Mouse (Mus musculus): ENCODE measurements around the gene Sgo2a. TPM values are rescaled to one million over a fixed set of nuclear protein-coding genes. Genes with fewer than 3 reads are reported as not detected.
"Not testable (repeated sequence)": the region's sequence is repeated elsewhere in the genome, so short reads cannot be mapped to it uniquely, and the experiment has no call there.

Sgo2a gene
- polyA plus RNA-seq, 1 experiment = 0.56 TPM

DNA sequence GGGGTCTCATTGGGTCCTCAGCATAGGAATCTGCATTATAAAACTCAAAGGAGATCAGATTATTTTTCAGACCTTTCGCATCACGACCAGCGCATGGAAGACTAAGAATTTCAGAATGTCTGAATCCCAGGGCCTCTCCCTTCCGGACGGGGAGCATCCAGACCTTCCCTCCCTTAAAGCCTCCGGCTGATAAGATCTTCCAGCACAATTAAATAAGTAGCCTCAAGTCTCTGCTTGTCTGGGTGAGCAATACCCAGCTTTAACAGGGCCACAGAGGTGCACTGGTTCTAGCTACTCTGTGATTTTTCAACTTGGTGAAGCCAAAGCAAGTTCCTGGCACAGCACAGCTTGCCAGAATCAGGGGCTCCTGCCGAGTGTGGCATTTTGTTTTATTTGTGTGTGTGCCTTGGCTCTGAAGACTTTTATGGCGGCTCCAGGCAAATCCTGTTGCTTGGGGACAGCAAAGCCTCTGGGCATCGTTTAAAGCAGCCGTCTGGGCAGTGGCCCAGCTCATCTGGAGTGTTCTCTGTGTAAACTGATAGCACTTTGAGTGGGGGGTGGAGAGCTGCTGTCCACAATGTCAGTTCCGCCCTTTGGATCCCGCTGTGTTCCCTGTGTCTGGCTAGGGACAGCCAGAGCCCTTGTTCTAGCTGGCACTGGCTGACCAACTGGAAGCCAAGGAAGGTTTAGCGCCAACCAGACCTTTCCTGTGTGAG, 34.5 kb downstream of the Sgo2a start:
- DNase-seq (ENCODE audit: extremely low spot score in 1 of 2, low spot score in 1 of 2) = peak; percentile 24 to 45

DNA sequence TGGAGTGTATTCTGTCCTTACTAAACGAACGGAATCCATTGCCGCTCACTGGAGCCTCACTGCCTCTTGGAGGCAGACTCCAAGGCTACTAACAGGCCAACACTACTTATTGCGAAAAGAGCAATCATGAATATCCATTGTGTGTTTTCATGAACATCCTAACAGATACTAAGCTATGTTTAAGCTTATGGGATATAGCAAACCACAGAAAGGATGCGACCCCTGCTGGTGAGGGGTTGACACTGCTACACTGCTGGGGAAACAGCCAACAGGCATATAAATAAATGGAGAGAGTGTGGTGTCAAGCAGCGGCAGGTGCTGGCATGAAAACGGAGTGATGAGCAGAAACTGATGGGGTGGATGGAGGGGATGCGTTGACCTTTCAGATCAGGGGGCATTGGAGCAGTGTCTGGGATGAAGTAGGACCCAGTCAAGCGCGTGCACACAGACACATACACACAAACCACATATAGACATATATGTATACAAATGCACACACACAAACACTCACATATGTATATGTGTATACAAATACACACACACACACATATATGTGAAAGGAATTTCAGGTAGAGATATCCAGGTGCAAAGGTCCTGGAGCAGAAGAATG, 35.5 kb downstream of the Sgo2a start:
- peak in 1 of 2 experiments; percentile 59 for DNase-seq (ENCODE audit: extremely low spot score in 1 of 2, low spot score in 1 of 2)

- not testable (repeated sequence) for DNase-seq (ENCODE audit: extremely low spot score in 1 of 2, low spot score in 1 of 2)
Measured at GRCm38 (mm10) chr1:58037306-58037705, 41.5 kb downstream of the Sgo2a start.

- no peak for DNase-seq (ENCODE audit: extremely low spot score in 1 of 2, low spot score in 1 of 2)
Measured at GRCm38 (mm10) chr1:58045076-58045475, 49.3 kb downstream of the Sgo2a start.

DNA sequence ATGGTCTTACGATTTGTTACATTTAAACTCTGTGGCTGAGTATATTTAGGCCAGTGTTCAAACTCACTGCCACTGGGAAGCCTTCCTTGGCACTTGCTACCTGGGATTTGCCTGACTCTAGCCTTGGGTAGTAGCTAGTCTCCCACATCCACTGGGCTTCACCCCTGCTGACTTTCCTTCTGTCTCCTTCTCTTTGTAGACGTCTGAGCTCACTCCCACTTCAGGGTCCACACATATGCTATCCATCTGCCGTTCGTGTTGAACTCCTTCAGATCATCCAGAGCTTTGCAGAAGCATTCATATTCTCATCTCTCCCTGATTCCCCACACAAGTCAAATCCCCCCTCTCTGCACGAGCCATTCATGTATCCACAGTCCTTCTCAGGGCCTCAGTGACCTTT, 49.8 kb downstream of the Sgo2a start:
- peak; percentile 13 to 42 for DNase-seq (ENCODE audit: extremely low spot score in 1 of 2, low spot score in 1 of 2)

DNA sequence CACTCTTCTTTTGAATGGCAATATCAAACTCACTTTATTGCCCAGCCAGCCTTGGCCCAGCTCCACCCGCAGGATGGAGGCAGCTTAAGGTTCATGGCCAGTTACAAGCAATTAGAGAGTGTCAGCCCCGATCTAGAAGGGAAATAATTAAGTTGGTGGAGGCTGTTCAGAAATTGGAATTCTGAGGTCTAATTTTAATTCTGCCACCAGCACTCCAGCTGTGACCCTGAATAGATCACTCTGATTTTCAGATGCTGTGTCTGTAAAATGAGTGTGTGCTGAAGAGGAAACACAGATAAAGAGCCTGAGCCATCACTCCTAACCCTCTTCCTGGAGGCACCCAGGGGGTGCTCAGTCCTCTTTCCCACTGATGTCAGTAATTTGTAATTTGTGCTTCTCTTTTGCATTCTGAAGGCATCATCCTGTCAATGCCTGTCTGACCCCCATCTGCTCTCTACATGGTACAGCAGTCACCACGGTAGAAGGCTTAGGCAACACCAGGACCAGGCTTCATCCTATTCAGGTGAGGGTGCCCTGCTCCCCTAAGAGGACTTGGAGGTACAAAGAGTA, 51.0 kb downstream of the Sgo2a start:
- DNase-seq (ENCODE audit: extremely low spot score in 1 of 2, low spot score in 1 of 2) = no peak

GRCm38 (mm10) chr1:58049126-58049525, 53.4 kb downstream of the Sgo2a start:
- no peak for DNase-seq (ENCODE audit: extremely low spot score in 1 of 2, low spot score in 1 of 2)

- DNase-seq (ENCODE audit: extremely low spot score in 1 of 2, low spot score in 1 of 2) = no peak
Measured at GRCm38 (mm10) chr1:58055598-58055997, 59.8 kb downstream of the Sgo2a start.

DNA sequence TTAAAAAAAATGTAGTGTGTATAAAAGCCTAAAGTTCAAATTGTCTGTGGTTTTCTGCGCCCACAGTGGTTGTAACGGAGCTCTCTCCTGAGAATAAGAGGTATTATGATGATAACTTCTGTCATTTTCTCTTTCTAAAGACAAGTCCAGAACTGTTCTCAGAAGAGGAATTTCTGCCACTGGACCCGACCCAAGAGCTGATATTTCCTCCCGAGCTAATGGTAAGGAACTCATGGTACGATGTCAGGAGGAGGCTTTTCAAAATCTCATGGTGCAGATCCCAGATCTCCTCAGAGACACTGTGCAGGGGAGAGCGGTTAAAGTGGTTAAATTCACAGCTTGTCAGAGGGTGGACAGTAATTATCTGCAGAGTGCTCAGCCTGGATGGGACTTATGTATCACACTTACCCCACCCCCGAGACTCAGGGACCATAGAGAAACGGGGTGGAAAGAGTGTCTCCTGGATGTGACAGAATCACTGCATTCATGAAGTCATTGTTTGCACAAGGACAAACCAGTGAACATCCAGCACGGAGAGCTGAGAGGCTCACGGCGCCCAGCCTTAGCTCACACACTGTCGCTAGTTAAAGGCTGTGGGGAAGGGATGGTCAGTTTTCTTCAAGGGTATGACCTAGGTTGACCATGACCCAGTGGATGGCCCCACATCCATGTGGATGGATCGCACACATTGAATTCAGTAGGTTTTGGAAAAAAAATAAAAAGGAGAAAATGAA, 60.5 kb downstream of the Sgo2a start:
- no peak for DNase-seq (ENCODE audit: extremely low spot score in 1 of 2, low spot score in 1 of 2)

GRCm38 (mm10) chr1:58056939-58057338, 61.2 kb downstream of the Sgo2a start:
- DNase-seq (ENCODE audit: extremely low spot score in 1 of 2, low spot score in 1 of 2) = no peak

GRCm38 (mm10) chr1:58058846-58059245, 63.1 kb downstream of the Sgo2a start:
- DNase-seq (ENCODE audit: extremely low spot score in 1 of 2, low spot score in 1 of 2) = no peak

- DNase-seq (ENCODE audit: extremely low spot score in 1 of 2, low spot score in 1 of 2) = no peak
Measured at GRCm38 (mm10) chr1:58062131-58062530, 66.4 kb downstream of the Sgo2a start.

DNA sequence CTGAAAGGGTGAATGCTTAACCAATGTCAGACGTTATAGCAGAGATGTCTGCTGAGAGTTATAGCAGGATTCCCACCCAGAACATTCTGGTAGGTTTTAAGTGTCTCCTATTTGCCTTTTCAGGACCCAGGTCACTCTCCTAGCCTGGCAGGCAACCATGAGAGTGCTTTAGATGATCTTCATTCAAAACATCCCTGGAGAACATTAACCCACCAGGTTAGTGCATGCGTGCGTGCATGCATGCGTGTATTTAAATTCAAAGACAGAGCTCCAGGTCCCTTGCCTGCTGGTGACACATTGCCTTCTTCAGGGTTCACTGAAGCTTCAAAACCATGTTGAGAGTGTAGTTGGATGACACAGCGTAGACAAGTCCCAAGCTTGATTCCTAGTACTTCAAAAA, 69.4 kb downstream of the Sgo2a start:
- no peak for DNase-seq (ENCODE audit: extremely low spot score in 1 of 2, low spot score in 1 of 2)

- DNase-seq (ENCODE audit: extremely low spot score in 1 of 2, low spot score in 1 of 2) = no peak
Measured at GRCm38 (mm10) chr1:58065606-58066005, 69.8 kb downstream of the Sgo2a start.

DNA sequence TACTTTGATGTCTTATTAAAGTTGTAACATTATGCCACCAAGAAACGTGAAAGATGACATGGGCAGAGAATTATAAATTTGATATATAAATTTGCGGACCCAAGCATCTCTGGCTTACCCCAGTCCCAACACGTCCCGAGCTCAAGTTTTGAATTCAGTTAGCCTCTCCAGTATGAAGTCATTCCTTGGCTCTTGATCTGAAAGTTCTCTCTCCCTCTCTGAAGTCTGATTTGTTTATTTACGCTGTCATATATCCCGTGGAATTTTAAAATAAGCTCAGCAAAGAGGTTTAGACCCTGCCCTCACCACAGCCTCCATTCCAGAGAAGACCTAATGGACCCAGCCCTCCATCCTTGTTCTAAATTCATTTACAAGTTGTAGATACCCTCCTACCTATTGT, 73.4 kb downstream of the Sgo2a start:
- no peak for DNase-seq (ENCODE audit: extremely low spot score in 1 of 2, low spot score in 1 of 2)

DNA sequence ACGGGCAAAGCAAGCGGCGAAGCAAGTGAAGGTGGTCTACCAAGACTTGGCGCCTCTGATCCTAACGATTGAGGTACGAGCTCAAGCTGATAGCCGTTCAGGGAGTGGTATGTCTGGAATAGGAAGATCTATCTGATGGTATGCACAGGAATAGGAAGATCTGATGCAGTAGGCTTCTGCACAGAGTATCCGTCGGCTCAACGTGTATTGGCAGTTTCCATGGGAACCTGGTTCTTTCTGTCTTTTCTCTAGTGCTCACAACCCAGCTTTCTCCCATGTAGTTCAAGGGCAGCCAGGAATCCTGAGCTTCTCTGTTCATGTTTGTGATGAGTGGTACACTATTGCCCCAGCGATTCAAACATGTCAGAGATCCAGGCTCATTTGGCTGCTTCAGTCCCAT, 74.3 kb downstream of the Sgo2a start:
- DNase-seq (ENCODE audit: extremely low spot score in 1 of 2, low spot score in 1 of 2) = peak in 1 of 2 experiments; percentile 15

DNA sequence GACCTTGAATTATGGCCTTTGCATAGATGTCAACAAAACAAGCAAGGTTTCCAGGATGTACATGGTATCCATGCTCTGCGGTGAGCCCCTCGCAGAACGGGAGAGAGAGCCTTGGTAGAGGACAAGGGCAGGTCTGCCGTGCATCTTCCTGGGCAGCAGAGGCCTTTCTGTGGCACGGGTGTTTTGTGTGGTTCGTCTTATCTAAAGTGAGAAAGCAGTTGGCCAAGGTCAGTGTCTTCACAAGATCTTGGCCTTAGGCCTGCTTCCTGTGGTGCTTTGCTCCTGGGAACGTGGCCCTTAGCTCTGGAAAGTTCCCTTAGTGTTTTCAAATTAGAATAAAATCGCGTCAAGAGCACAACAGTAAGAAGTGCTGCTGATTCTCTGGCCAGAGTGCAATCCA, 75.2 kb downstream of the Sgo2a start:
- DNase-seq (ENCODE audit: extremely low spot score in 1 of 2, low spot score in 1 of 2) = no peak

DNA sequence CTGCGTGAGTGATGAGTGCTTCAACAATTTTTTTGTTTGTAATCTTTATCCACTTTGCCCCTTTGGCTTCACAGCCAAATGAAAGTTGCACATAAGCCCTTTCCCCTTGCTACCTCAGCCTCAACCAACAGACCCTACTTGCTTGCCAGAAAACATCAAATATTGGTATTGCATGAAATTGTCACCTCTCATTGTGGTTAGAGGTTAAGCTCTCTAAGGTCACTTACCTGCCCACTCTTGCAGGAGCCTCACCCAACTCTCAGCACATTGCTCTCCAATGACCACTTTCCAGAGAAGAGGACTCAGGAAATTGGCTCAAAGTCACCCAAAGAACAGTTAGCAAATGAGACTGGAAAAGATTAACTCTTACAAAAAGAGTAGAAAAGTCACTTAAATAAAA, 75.7 kb downstream of the Sgo2a start:
- no peak for DNase-seq (ENCODE audit: extremely low spot score in 1 of 2, low spot score in 1 of 2)

DNA sequence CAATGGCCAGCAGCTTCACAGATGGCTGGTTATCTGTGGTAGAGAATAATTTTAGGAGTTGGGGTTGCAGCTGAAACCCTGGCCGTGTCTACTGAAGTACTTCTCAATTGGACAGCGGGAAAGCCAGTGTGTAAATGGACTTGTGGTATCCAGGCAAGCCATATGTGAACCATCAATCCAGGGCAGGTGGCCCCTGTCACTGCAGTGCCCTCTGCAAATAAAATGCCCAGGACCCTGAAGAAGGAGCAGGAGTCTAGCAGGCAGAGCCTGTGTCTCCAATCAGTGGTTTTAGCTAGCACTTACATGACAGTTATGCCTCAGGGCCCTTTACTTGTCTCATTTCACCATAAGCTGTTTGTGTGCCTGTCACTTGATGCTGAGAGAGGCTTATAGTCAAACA, 76.6 kb downstream of the Sgo2a start:
- DNase-seq (ENCODE audit: extremely low spot score in 1 of 2, low spot score in 1 of 2) = no peak

- DNase-seq (ENCODE audit: extremely low spot score in 1 of 2, low spot score in 1 of 2) = no peak
Measured at GRCm38 (mm10) chr1:58072991-58073730, 77.4 kb downstream of the Sgo2a start.

DNA sequence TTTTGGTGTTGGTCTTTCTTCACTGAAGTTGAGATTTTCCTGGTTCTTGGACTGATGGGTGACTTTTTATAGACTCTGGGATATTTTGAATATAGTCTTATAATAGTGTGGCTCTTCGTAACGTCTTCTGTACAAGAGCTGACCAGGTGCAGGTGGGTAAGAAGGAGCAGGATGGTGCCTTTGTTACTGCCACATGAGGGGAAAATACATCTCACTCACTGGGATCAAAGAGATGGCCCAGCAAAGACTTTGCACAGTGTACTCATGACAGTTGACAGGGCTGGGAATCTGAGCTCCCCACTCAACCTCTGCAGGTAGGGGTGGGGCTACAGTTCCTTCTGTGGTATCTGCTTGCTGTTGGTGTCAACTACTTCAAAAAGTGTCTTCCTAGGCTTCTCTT, 78.5 kb downstream of the Sgo2a start:
- no peak for DNase-seq (ENCODE audit: extremely low spot score in 1 of 2, low spot score in 1 of 2)
